ENCODE assay signal across 11 mouse cellular contexts in the genomic region with DNA sequence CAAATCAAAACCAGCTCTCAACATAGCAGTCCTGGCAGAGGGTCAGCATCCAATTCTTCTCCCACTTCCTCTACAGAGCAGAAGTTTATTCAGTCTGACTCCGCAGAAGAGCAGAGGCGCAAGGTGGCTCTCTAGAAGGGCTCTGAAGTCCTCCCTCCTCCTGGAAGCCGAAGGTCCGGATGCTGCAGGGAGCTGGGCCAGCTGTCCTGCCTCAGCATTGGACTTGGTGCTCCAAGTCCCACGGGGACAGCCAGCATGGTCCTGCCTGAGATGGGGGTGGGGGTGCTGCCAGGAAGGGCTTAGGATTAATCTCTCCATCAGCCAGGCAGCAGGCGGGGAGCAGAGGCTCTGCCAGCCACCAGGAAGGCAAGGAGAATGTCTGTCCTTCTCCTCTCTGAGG. TPM values are rescaled to one million over a fixed set of nuclear protein-coding genes. Genes with fewer than 3 reads are reported as not detected.
DNase-seq lines count a peak whose midpoint lies in the region; ATAC-seq and TF ChIP-seq lines count a peak whose summit lies in the region.
"Had no signal": no experiment of that assay in that cellular context is flagged by ENCODE, and none has a peak within 500 bp of the region (broad histone marks: within the 10 kb centered on the region; RNA-seq: fewer than 3 reads in every experiment).

Kcng4 (minus strand) TSS at position 303 of the 400 bp plus-strand sequence.

- H3K9ac ChIP-seq in lung, postnatal 0 days (replicated peaks; ENCODE audit: low read depth), result no peak within 1 kb of the TSS
- peak within 1 kb of the TSS; percentile 25; the same call in 1 of the 2 replicates for H3K9ac ChIP-seq in intestine, embryonic 16.5 days (ENCODE audit: low read depth, low read length)
- H3K9ac ChIP-seq: stomach, embryonic 15.5 days had no signal

- H3K4me1 ChIP-seq in lung, postnatal 0 days (ENCODE audit: insufficient read depth, low read depth, low read length), result no peaks in the 10 kb centered on the region
- H3K4me1 ChIP-seq in intestine, embryonic 16.5 days (ENCODE audit: control insufficient read depth, insufficient read depth, low read length), result peaks cover 14% of the 10 kb centered on the region

- WGBS in lung, postnatal 0 days, result 24% methylated on average over 6 of the region's 6 CpGs
- WGBS in intestine, embryonic 16.5 days, result 27% methylated on average over 6 of the region's 6 CpGs

- no peaks in the 10 kb centered on the region for H3K9me3 ChIP-seq in lung, postnatal 0 days (ENCODE audit: low read length)
- no peaks in the 10 kb centered on the region for H3K9me3 ChIP-seq in intestine, embryonic 16.5 days (ENCODE audit: control insufficient read depth, low read length)
- H3K9me3 ChIP-seq: stomach, embryonic 15.5 days had no signal

- no peaks in the 10 kb centered on the region for H3K36me3 ChIP-seq in lung, postnatal 0 days (ENCODE audit: insufficient read depth, low read length)
- no peaks in the 10 kb centered on the region for H3K36me3 ChIP-seq in intestine, embryonic 16.5 days (ENCODE audit: control insufficient read depth, insufficient read depth, low read length)
- H3K36me3 ChIP-seq: stomach, embryonic 15.5 days had no signal

- no peak; the same call in 1 of the 2 replicates for ATAC-seq in lung, postnatal 0 days
- peak; percentile 14; the same call in 1 of the 2 replicates for ATAC-seq in intestine, embryonic 16.5 days
- ATAC-seq in erythroid progenitor cell, adult 5-6 weeks (replicated peaks; ENCODE audit: low FRiP score, poor library complexity, severe bottlenecking), result no peak

- no peaks in the 10 kb centered on the region for H3K27me3 ChIP-seq in lung, postnatal 0 days (replicated peaks; ENCODE audit: insufficient read depth, low read length)
- peaks cover 8% of the 10 kb centered on the region; the same call in 1 of the 2 replicates for H3K27me3 ChIP-seq in intestine, embryonic 16.5 days (replicated peaks; ENCODE audit: control insufficient read depth, insufficient read depth, low read length)

- no peak for TF ChIP-seq EP300 in lung, postnatal 0 days (IDR thresholded peaks at IDR 0.05)

- H3K4me3 ChIP-seq in lung, postnatal 0 days (ENCODE audit: low read depth, low read length), result no peak within 1 kb of the TSS
- H3K4me3 ChIP-seq in intestine, embryonic 16.5 days (ENCODE audit: low read length), result no peak within 1 kb of the TSS
- H3K4me3 ChIP-seq: stomach, embryonic 15.5 days had no signal

- H3K27ac ChIP-seq in lung, postnatal 0 days (ENCODE audit: low read length), result no peak within 1 kb of the TSS
- peak within 1 kb of the TSS; percentile 17; the same call in 1 of the 2 replicates for H3K27ac ChIP-seq in intestine, embryonic 16.5 days (ENCODE audit: low read length)
- H3K27ac ChIP-seq: stomach, embryonic 15.5 days had no signal

- DNase-seq in cerebellum, postnatal 10 days, result peak; percentile 50 to 72
- DNase-seq in cerebellum, adult 9-10 months, result no peak
- DNase-seq in lung, postnatal 0 days (ENCODE audit: low spot score), result peak; percentile 9
- DNase-seq in lung, postnatal 36 days, result no peak
- peak; percentile 29 for DNase-seq in retina, postnatal 7 days (ENCODE audit: low read depth, low spot score)
- no peak for DNase-seq in spleen, postnatal 10 days (ENCODE audit: low spot score in 2 of 2)
- DNase-seq: B cell, adult 2 months had no signal

- H3K4me2 ChIP-seq in lung, postnatal 0 days (replicated peaks; ENCODE audit: low read depth, low read length), result 0 out of 2 replicates have a peak within 1 kb of the TSS, but pooled peaks have one; percentile 15
- H3K4me2 ChIP-seq in intestine, embryonic 16.5 days (ENCODE audit: low read depth, low read length), result no peak within 1 kb of the TSS
- H3K4me2 ChIP-seq: stomach, embryonic 15.5 days had no signal

- TF ChIP-seq CTCF in lung, postnatal 0 days (IDR thresholded peaks at IDR 0.05), result no peak

RNA-seq across cellular contexts. Expression of gene Kcng4, which starts in this region (rescaled TPM):
- polyA plus RNA-seq in lung, postnatal 0 days (2015; fragmentation: Nextera tagmentation; extraction: Ambion mirVana), result 0.07 and 0.08 TPM in 2 replicates
- polyA plus RNA-seq in intestine, embryonic 16.5 days (2015; fragmentation: Nextera tagmentation; extraction: Ambion mirVana), result 0.23 TPM in 2 replicates
- not detected in 2 replicates for total RNA-seq in erythroid progenitor cell, adult 5-6 weeks (2015; ENCODE audit: low replicate concordance)
- total RNA-seq in erythroid progenitor cell, adult 5-6 weeks (2017; ENCODE audit: low replicate concordance), result not detected in 2 replicates
- total RNA-seq: common myeloid progenitor, adult 5-6 weeks had no signal

Comparison
In these comparisons a context has a peak if more than half of its experiments do, and no peak if none do; other contexts are left out.
1. DNase-seq: peak in cerebellum, postnatal 10 days (2 of 2) and retina, postnatal 7 days (single experiment); none in cerebellum, adult 9-10 months (single experiment), lung, postnatal 36 days (single experiment) and spleen, postnatal 10 days (0 of 2).
2. Peak in DNase-seq and H3K4me2 ChIP-seq in lung, postnatal 0 days; RNA of the gene not detected or under 1 TPM.
3. Peak in ATAC-seq, H3K27ac ChIP-seq and H3K9ac ChIP-seq in intestine, embryonic 16.5 days; RNA of the gene not detected or under 1 TPM.